Mouse (Mus musculus): ENCODE measurements at regions not wholly inside any gene's neighbourhood (a gene's known extent, or its start where the extent isn't known, plus 50 kb on each side); places are given as distances from the start of the nearest gene placed in this dataset.

DNA sequence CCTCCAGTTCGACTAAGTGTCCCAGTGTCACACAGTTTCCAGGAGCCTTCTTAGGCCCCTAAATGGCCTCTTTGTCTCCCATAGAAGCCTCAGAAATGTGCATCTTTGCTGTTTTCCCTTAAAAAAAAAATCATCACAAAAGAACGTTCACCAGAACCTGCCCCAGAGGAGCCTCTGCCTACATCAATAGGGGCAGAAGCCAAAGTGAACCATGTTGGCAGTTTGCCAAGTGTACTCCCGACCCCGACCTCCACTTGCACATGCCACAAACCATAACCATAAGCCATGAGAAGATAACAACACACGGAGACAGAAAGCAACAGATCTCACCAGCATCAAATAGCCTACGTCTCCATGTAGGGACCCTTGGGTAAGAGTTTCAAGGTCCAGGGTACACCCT lies 388.4 kb downstream of the Nedd1 start:
- Histone ChIP-seq H3K79me3 (ENCODE audit: low read depth) (no peaks in the 10 kb centered on the region), H3K4me3 (ENCODE audit: insufficient read depth, poor library complexity, severe bottlenecking) (no peak overlapping the region), H3K79me2 (ENCODE audit: control insufficient read depth, insufficient read depth) (no peaks in the 10 kb centered on the region), H3K27me3 (ENCODE audit: control insufficient read depth, insufficient read depth, insufficient read length) (no peaks in the 10 kb centered on the region), H3ac (ENCODE audit: control insufficient read depth, insufficient read length, low read depth) (no peak overlapping the region), H3K36me3 (ENCODE audit: control insufficient read depth, insufficient read depth) (no peaks in the 10 kb centered on the region)
- TF ChIP-seq MYOD1 (IDR thresholded peaks at IDR 0.05; ENCODE audit: control insufficient read depth, insufficient read length, low read depth), result no peak
- no peak for TF ChIP-seq CEBPB (IDR thresholded peaks at IDR 0.05; ENCODE audit: low read depth)
- TF ChIP-seq CTCF (IDR thresholded peaks at IDR 0.05; ENCODE audit: control insufficient read depth, insufficient read depth, insufficient read length), result no peak
- no peak for TF ChIP-seq MAX (IDR thresholded peaks at IDR 0.05)
- TF ChIP-seq USF1 (IDR thresholded peaks at IDR 0.05; ENCODE audit: low read depth), result no peak
- no peak for TF ChIP-seq MYOG (IDR thresholded peaks at IDR 0.05; ENCODE audit: control insufficient read depth, extremely low read depth, insufficient read length)
- TF ChIP-seq FOSL1 (IDR thresholded peaks at IDR 0.05; ENCODE audit: insufficient read depth, low read length, poor library complexity, severe bottlenecking), result no peak

DNA sequence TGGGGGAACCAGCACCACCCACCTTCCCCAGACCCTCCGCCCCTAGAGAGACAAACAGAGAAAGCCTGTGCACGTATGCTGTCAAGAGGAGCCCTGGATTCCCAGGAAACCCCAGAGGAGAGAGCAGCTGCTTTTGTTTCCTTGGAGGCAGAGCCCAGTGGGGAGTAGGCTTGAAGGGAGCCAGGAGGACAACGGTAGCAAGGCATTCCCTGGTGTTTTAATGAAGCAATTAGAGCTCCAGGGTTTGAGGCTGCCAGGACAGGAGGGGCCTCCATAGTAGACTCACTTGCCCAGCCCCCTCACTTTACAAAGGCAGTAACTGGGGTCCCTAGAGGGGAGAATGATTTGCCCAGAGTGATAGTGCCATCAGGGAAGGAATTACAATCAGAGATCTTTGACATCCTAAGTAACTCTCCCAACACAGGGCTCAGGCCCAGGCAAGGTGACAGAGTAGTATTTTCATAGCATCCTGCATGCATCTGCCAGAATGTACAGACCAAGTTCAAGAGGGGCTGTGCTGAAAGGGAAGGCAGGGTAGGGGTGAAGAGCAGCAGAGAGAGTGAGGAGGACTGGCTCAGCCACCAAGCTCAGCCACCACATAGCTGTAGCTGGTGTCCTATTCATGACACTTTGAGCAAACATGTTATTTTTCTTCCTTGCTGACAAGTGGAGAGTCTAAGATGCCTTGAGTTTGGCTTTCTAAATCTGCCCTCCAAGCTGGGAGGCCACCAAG lies 389.0 kb downstream of the Nedd1 start:
- no peaks in the 10 kb centered on the region for H3K79me2 ChIP-seq (ENCODE audit: control insufficient read depth, insufficient read depth)
- H3K27me3 ChIP-seq (ENCODE audit: control insufficient read depth, insufficient read depth, insufficient read length), result no peaks in the 10 kb centered on the region
- H3ac ChIP-seq (ENCODE audit: control insufficient read depth, insufficient read length, low read depth), result no peak overlapping the region
- H3K36me3 ChIP-seq (ENCODE audit: control insufficient read depth, insufficient read depth), result no peaks in the 10 kb centered on the region
- no peaks in the 10 kb centered on the region for H3K79me3 ChIP-seq (ENCODE audit: low read depth)
- no peak overlapping the region for H3K4me3 ChIP-seq (ENCODE audit: insufficient read depth, poor library complexity, severe bottlenecking)
- TF ChIP-seq MYOD1 (IDR thresholded peaks at IDR 0.05; ENCODE audit: control insufficient read depth, insufficient read length, low read depth), result no peak
- TF ChIP-seq CEBPB (IDR thresholded peaks at IDR 0.05; ENCODE audit: low read depth), result no peak
- TF ChIP-seq USF1 (IDR thresholded peaks at IDR 0.05; ENCODE audit: low read depth), result no peak
- no peak for TF ChIP-seq CTCF (IDR thresholded peaks at IDR 0.05; ENCODE audit: control insufficient read depth, insufficient read depth, insufficient read length)
- no peak for TF ChIP-seq FOSL1 (IDR thresholded peaks at IDR 0.05; ENCODE audit: insufficient read depth, low read length, poor library complexity, severe bottlenecking)
- TF ChIP-seq MYOG (IDR thresholded peaks at IDR 0.05; ENCODE audit: control insufficient read depth, extremely low read depth, insufficient read length), result no peak
- no peak for TF ChIP-seq MAX (IDR thresholded peaks at IDR 0.05)

DNA sequence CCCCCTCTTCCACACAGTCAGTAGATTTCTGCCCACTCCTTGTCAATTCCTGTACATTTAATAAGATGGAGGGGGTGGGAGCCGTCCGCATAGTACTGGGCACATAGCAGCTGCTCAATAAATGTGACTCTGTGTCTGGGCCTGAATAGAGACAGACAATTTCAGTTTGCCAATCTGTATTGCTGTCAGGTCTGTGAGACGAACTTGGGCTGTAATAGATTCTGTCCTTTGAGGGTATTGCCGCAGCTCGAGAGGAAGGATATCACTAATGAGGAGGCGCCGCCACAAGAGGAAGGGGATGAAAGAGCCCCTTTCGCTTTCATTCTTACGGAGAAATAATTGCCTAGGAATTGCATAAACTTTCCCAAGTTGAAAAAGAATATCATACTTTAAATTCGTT lies 392.1 kb downstream of the Nedd1 start:
- TF ChIP-seq MYOG (IDR thresholded peaks at IDR 0.05; ENCODE audit: control insufficient read depth, extremely low read depth, insufficient read length) (no peak), FOSL1 (IDR thresholded peaks at IDR 0.05; ENCODE audit: insufficient read depth, low read length, poor library complexity, severe bottlenecking) (no peak), CEBPB (IDR thresholded peaks at IDR 0.05; ENCODE audit: low read depth) (no peak), CTCF (IDR thresholded peaks at IDR 0.05; ENCODE audit: control insufficient read depth, insufficient read depth, insufficient read length) (no peak), MYOD1 (IDR thresholded peaks at IDR 0.05; ENCODE audit: control insufficient read depth, insufficient read length, low read depth) (no peak), MAX (IDR thresholded peaks at IDR 0.05) (no peak), USF1 (IDR thresholded peaks at IDR 0.05; ENCODE audit: low read depth) (no peak)
- no peaks in the 10 kb centered on the region for H3K79me2 ChIP-seq (ENCODE audit: control insufficient read depth, insufficient read depth)
- no peak overlapping the region for H3ac ChIP-seq (ENCODE audit: control insufficient read depth, insufficient read length, low read depth)
- H3K27me3 ChIP-seq (ENCODE audit: control insufficient read depth, insufficient read depth, insufficient read length), result no peaks in the 10 kb centered on the region
- no peaks in the 10 kb centered on the region for H3K79me3 ChIP-seq (ENCODE audit: low read depth)
- H3K36me3 ChIP-seq (ENCODE audit: control insufficient read depth, insufficient read depth), result no peaks in the 10 kb centered on the region
- no peak overlapping the region for H3K4me3 ChIP-seq (ENCODE audit: insufficient read depth, poor library complexity, severe bottlenecking)

DNA sequence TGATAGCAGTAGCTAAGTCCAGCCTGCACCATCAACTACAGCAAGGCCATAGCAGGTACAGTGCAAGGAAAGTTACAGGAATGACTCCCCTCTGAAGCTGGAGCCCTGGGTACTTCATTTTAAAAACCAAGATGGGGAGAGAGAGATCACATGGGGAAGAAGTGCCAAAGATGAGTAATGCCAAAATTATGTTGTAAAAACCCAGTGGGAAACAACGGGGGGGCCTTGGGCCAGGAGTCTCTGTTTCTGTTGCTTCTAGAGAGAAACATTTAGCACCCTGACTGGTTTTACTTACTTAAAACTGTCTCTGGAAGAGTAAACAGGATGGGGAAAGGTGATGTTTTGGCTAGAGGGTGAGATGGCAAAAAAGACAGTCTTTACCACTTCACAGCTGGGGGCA lies 392.6 kb downstream of the Nedd1 start:
- no peak for TF ChIP-seq MYOD1 (IDR thresholded peaks at IDR 0.05; ENCODE audit: control insufficient read depth, insufficient read length, low read depth)
- no peak for TF ChIP-seq FOSL1 (IDR thresholded peaks at IDR 0.05; ENCODE audit: insufficient read depth, low read length, poor library complexity, severe bottlenecking)
- no peak for TF ChIP-seq CTCF (IDR thresholded peaks at IDR 0.05; ENCODE audit: control insufficient read depth, insufficient read depth, insufficient read length)
- Histone ChIP-seq H3K79me3 (ENCODE audit: low read depth) (no peaks in the 10 kb centered on the region), H3K27me3 (ENCODE audit: control insufficient read depth, insufficient read depth, insufficient read length) (no peaks in the 10 kb centered on the region)

DNA sequence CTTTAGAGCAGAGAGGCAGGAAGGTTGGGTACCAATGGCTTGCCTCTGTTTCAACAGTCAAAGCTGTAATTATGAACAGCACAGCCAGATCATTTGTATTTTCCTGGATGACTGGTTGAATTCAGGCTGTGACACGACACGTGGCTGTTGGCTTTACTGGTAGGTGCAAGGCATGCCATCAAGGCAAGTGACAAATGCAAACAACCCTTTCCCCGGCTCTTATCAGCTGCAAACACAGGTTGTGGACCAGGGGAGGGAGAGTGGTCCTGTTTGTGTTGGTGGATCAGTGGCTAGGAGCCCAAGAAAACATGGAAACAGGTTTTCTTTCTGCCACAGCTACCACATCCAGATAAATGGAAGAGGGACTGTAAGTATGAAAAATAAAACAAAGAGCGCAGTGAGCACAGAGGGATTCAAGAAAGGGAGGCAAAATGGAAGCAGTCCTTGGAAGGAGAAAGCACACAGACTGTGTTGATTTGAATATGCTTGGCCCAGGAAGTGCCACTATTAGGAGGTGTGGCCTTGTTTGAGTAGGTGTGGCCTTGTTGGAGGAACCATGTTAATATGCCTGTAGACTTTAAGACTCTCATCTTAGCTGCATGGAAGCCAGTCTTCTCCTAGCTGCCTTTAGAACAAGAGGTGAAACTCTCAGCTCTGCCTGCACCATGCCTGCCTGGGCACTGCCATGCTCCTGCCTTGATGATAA lies 396.8 kb downstream of the Nedd1 start:
- Histone ChIP-seq H3K27me3 (ENCODE audit: control insufficient read depth, insufficient read depth, insufficient read length) (no peaks in the 10 kb centered on the region), H3K4me3 (ENCODE audit: insufficient read depth, poor library complexity, severe bottlenecking) (no peak overlapping the region), H3K79me2 (ENCODE audit: control insufficient read depth, insufficient read depth) (no peaks in the 10 kb centered on the region), H3ac (ENCODE audit: control insufficient read depth, insufficient read length, low read depth) (no peak overlapping the region), H3K79me3 (ENCODE audit: low read depth) (no peaks in the 10 kb centered on the region), H3K36me3 (ENCODE audit: control insufficient read depth, insufficient read depth) (no peaks in the 10 kb centered on the region)
- TF ChIP-seq CEBPB (IDR thresholded peaks at IDR 0.05; ENCODE audit: low read depth), result no peak
- TF ChIP-seq FOSL1 (IDR thresholded peaks at IDR 0.05; ENCODE audit: insufficient read depth, low read length, poor library complexity, severe bottlenecking), result no peak
- no peak for TF ChIP-seq MYOG (IDR thresholded peaks at IDR 0.05; ENCODE audit: control insufficient read depth, extremely low read depth, insufficient read length)
- no peak for TF ChIP-seq MYOD1 (IDR thresholded peaks at IDR 0.05; ENCODE audit: control insufficient read depth, insufficient read length, low read depth)
- no peak for TF ChIP-seq USF1 (IDR thresholded peaks at IDR 0.05; ENCODE audit: low read depth)
- TF ChIP-seq MAX (IDR thresholded peaks at IDR 0.05), result no peak
- no peak for TF ChIP-seq CTCF (IDR thresholded peaks at IDR 0.05; ENCODE audit: control insufficient read depth, insufficient read depth, insufficient read length)

More for the DNA sequence above, 392.6 kb downstream of the Nedd1 start:
- no peaks in the 10 kb centered on the region for H3K79me2 ChIP-seq (ENCODE audit: control insufficient read depth, insufficient read depth)
- no peak overlapping the region for H3ac ChIP-seq (ENCODE audit: control insufficient read depth, insufficient read length, low read depth)
- no peak overlapping the region for H3K4me3 ChIP-seq (ENCODE audit: insufficient read depth, poor library complexity, severe bottlenecking)
- no peaks in the 10 kb centered on the region for H3K36me3 ChIP-seq (ENCODE audit: control insufficient read depth, insufficient read depth)
